ENCODE assay signal across 8 mouse cellular contexts in genomic region chrX:20961477-20962378, GRCm38 (mm10). TPM values are rescaled to one million over a fixed set of nuclear protein-coding genes. Genes with fewer than 3 reads are reported as not detected.
DNase-seq lines count a peak whose midpoint lies in the region; ATAC-seq and TF ChIP-seq lines count a peak whose summit lies in the region.

Gene Uxt, minus strand, starts transcription at chrX:20962017.

- peak within 1 kb of the TSS; percentile 65 for H3K9ac ChIP-seq in heart, embryonic 11.5 days (ENCODE audit: low read depth, low read length)
- H3K9ac ChIP-seq in kidney, postnatal 0 days (ENCODE audit: low read depth, low read length) = peak within 1 kb of the TSS; percentile 56
- H3K9ac ChIP-seq in liver, embryonic 11.5 days (ENCODE audit: low read depth, low read length) = peak within 1 kb of the TSS; percentile 56
- H3K9ac ChIP-seq in stomach, embryonic 14.5 days (replicated peaks; ENCODE audit: low read depth, low read length) = no peak within 1 kb of the TSS

- DNase-seq in B cell, adult 2 months = peak; percentile 88 to 89
- DNase-seq in brain, adult 2 months (ENCODE audit: low read depth, low spot score) = peak; percentile 96
- DNase-seq in kidney, postnatal 0 days (ENCODE audit: low spot score) = peak; percentile 94
- peak; percentile 85 for DNase-seq in liver, embryonic 11.5 days (ENCODE audit: low spot score)
- DNase-seq in naive thymus-derived CD4-positive, alpha-beta T cell, adult 2 months (ENCODE audit: low read depth) = peak; percentile 89

- TF ChIP-seq CTCF in kidney, postnatal 0 days (IDR thresholded peaks at IDR 0.05; ENCODE audit: low read depth) = peak; percentile 34; the same call in 1 of the 2 replicates

- no peaks in the 10 kb centered on the region for H3K9me3 ChIP-seq in heart, embryonic 11.5 days (replicated peaks; ENCODE audit: control insufficient read depth, low read length)
- H3K9me3 ChIP-seq in kidney, postnatal 0 days (replicated peaks; ENCODE audit: low read length) = no peaks in the 10 kb centered on the region
- no peaks in the 10 kb centered on the region for H3K9me3 ChIP-seq in liver, embryonic 11.5 days (ENCODE audit: control insufficient read depth, low read length)
- H3K9me3 ChIP-seq in stomach, embryonic 14.5 days (ENCODE audit: control insufficient read depth, low read depth, low read length) = no peaks in the 10 kb centered on the region

- peak within 1 kb of the TSS; percentile 50 for H3K4me3 ChIP-seq in heart, embryonic 11.5 days (ENCODE audit: low read depth, low read length)
- peak within 1 kb of the TSS; percentile 46 for H3K4me3 ChIP-seq in kidney, postnatal 0 days (replicated peaks; ENCODE audit: low read depth, low read length)
- H3K4me3 ChIP-seq in liver, embryonic 11.5 days (ENCODE audit: low read depth, low read length) = peak within 1 kb of the TSS; percentile 47
- H3K4me3 ChIP-seq in stomach, embryonic 14.5 days (ENCODE audit: low read depth, low read length) = peak within 1 kb of the TSS; percentile 45

- H3K4me2 ChIP-seq in heart, embryonic 11.5 days = peak within 1 kb of the TSS; percentile 59
- H3K4me2 ChIP-seq in kidney, postnatal 0 days (ENCODE audit: low read length) = peak within 1 kb of the TSS; percentile 46
- peak within 1 kb of the TSS; percentile 65 for H3K4me2 ChIP-seq in liver, embryonic 11.5 days
- H3K4me2 ChIP-seq in stomach, embryonic 14.5 days (replicated peaks; ENCODE audit: low read depth, low read length) = peak within 1 kb of the TSS; percentile 36

- 15% methylated on average over 57 of the region's 57 CpGs for WGBS in heart, embryonic 11.5 days (ENCODE audit: insufficient replicate concordance)
- 29% methylated on average over 57 of the region's 57 CpGs for WGBS in kidney, postnatal 0 days
- WGBS in liver, embryonic 11.5 days = 13% methylated on average over 57 of the region's 57 CpGs
- WGBS in stomach, embryonic 14.5 days = 17% methylated on average over 57 of the region's 57 CpGs

- no peaks in the 10 kb centered on the region for H3K27me3 ChIP-seq in heart, embryonic 11.5 days (ENCODE audit: control insufficient read depth, insufficient read depth, low read length)
- no peaks in the 10 kb centered on the region for H3K27me3 ChIP-seq in kidney, postnatal 0 days (ENCODE audit: insufficient read depth, low read length)
- H3K27me3 ChIP-seq in liver, embryonic 11.5 days (replicated peaks; ENCODE audit: control insufficient read depth, insufficient read depth, low read length) = no peaks in the 10 kb centered on the region
- no peaks in the 10 kb centered on the region for H3K27me3 ChIP-seq in stomach, embryonic 14.5 days (ENCODE audit: control insufficient read depth, insufficient read depth, low read length)

- peak within 1 kb of the TSS; percentile 80 for H3K27ac ChIP-seq in heart, embryonic 11.5 days (ENCODE audit: low read depth, low read length)
- peak within 1 kb of the TSS; percentile 83 for H3K27ac ChIP-seq in kidney, postnatal 0 days
- peak within 1 kb of the TSS; percentile 66; the same call in 1 of the 2 replicates for H3K27ac ChIP-seq in liver, embryonic 11.5 days (ENCODE audit: low read depth, low read length)
- peak within 1 kb of the TSS; percentile 67 for H3K27ac ChIP-seq in stomach, embryonic 14.5 days (ENCODE audit: low read length)

- H3K36me3 ChIP-seq in heart, embryonic 11.5 days (ENCODE audit: control insufficient read depth, insufficient read depth, low read length) = no peaks in the 10 kb centered on the region
- 0 out of 2 replicates have a peak, but pooled peaks cover 3% of the 10 kb centered on the region for H3K36me3 ChIP-seq in kidney, postnatal 0 days (ENCODE audit: insufficient read depth, low read length)
- no peaks in the 10 kb centered on the region for H3K36me3 ChIP-seq in liver, embryonic 11.5 days (ENCODE audit: control insufficient read depth, insufficient read depth, low read length)
- peaks cover 2% of the 10 kb centered on the region; the same call in 1 of the 2 replicates for H3K36me3 ChIP-seq in stomach, embryonic 14.5 days (ENCODE audit: control insufficient read depth, insufficient read depth, low read length)

- ATAC-seq in erythroblast, adult 5-6 weeks (replicated peaks; ENCODE audit: low FRiP score, poor library complexity, severe bottlenecking) = peak; percentile 97
- ATAC-seq in heart, embryonic 11.5 days (replicated peaks; ENCODE audit: insufficient number of reproducible peaks, low FRiP score, low TSS enrichment) = peak; percentile 95
- ATAC-seq in kidney, postnatal 0 days (replicated peaks; ENCODE audit: low FRiP score, low read depth) = peak; percentile 98
- peak; percentile 94 for ATAC-seq in liver, embryonic 11.5 days (replicated peaks; ENCODE audit: low FRiP score)
- peak; percentile 95 for ATAC-seq in stomach, embryonic 14.5 days (ENCODE audit: insufficient number of reproducible peaks, insufficient read depth, low FRiP score, low read depth)

- no peaks in the 10 kb centered on the region for H3K4me1 ChIP-seq in heart, embryonic 11.5 days (ENCODE audit: control insufficient read depth, insufficient read depth, low read length)
- H3K4me1 ChIP-seq in kidney, postnatal 0 days (replicated peaks; ENCODE audit: insufficient read depth, low read length) = no peaks in the 10 kb centered on the region
- no peaks in the 10 kb centered on the region for H3K4me1 ChIP-seq in liver, embryonic 11.5 days (replicated peaks; ENCODE audit: control insufficient read depth, insufficient read depth, low read length)
- no peaks in the 10 kb centered on the region for H3K4me1 ChIP-seq in stomach, embryonic 14.5 days (ENCODE audit: control insufficient read depth, insufficient read depth, low read length)

RNA-seq across cellular contexts. Expression of gene Uxt, which starts in this region (rescaled TPM):
- 15.3 and 23.4 TPM in 2 replicates for total RNA-seq in erythroblast, adult 5-6 weeks (2015; ENCODE audit: low replicate concordance)
- total RNA-seq in erythroblast, adult 5-6 weeks (2017; ENCODE audit: low replicate concordance) = 6.6 and 15.7 TPM in 2 replicates
- 46.8 and 48.4 TPM in 2 replicates for polyA plus RNA-seq in heart, embryonic 11.5 days (2014; fragmentation: Nextera tagmentation; extraction: Ambion mirVana)
- 79.2 and 85.4 TPM in 2 replicates for polyA plus RNA-seq in kidney, postnatal 0 days (2015; fragmentation: Nextera tagmentation; extraction: Ambion mirVana)
- 62.7 and 66.7 TPM in 2 replicates for polyA plus RNA-seq in liver, embryonic 11.5 days (2014; fragmentation: Nextera tagmentation; extraction: Ambion mirVana)
- polyA plus RNA-seq in stomach, embryonic 14.5 days (2014; fragmentation: Nextera tagmentation; extraction: Ambion mirVana) = 46.1 and 49.8 TPM in 2 replicates

Comparison
In these comparisons a context has a peak if more than half of its experiments do, and no peak if none do; other contexts are left out.
1. Peak in every context shown above with its lines: DNase-seq, ATAC-seq, H3K4me3 ChIP-seq and H3K27ac ChIP-seq.